Comparison of ENCODE assay signal across 10 mouse cellular contexts in the genomic region with DNA sequence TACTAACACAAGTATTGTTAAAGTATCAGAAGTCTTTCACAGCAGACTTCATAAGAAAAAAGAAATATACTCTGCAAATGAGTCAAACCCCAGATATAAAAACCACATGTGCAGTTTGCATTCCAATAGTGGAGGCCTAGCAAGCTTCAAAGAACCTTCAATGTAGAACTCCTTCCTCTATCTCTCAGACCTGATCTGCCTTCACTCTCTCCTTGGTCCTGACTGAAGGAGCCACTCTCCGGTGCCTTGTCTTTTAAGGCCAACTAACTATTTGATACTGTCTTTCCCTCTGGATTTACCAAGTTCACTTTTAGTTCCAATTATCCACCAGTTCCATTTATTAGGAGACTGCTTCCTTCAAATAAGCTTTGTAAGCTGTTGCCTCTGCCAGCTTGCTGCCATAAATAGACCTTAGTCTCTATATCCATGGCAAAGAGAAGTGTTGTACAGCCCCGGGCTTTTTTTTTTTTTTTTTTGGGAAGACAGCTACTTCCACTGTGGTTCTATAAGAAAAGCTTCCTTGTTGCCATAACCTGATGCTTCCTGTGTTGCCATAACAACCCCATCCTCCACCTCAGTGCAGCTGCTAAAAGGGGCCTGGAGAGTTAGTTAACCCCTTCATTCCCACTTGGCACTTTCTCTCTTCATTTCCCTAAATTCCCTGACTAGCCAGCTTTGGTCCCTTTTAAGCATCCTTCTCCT.
DNase-seq lines count a peak whose midpoint lies in the region; ATAC-seq and TF ChIP-seq lines count a peak whose summit lies in the region.
"Had no signal": no experiment of that assay in that cellular context is flagged by ENCODE, and none has a peak within 500 bp of the region (broad histone marks: within the 10 kb centered on the region; RNA-seq: fewer than 3 reads in every experiment).

No protein-coding gene starts in this region.

- H3K4me3 ChIP-seq in forebrain, postnatal 0 days (ENCODE audit: low read depth, low read length) = no peak overlapping the region
- no peak overlapping the region for H3K4me3 ChIP-seq in liver, embryonic 12.5 days
- H3K4me3 ChIP-seq: megakaryocyte, embryonic 14.5 days had no signal

- no peak overlapping the region; the same call in 1 of the 2 replicates for H3K4me2 ChIP-seq in forebrain, postnatal 0 days (ENCODE audit: low read depth)
- no peak overlapping the region for H3K4me2 ChIP-seq in liver, embryonic 12.5 days

- no peaks in the 10 kb centered on the region for H3K27me3 ChIP-seq in forebrain, postnatal 0 days (ENCODE audit: insufficient read depth, low read length)
- no peaks in the 10 kb centered on the region for H3K27me3 ChIP-seq in liver, embryonic 12.5 days (replicated peaks)
- H3K27me3 ChIP-seq: megakaryocyte, embryonic 14.5 days had no signal

- H3K36me3 ChIP-seq in forebrain, postnatal 0 days (ENCODE audit: insufficient read depth) = no peaks in the 10 kb centered on the region
- H3K36me3 ChIP-seq in liver, embryonic 12.5 days = no peaks in the 10 kb centered on the region

- TF ChIP-seq CTCF in forebrain, postnatal 0 days (IDR thresholded peaks at IDR 0.05; ENCODE audit: low read depth) = no peak

- H3K4me1 ChIP-seq in forebrain, postnatal 0 days (ENCODE audit: insufficient read depth) = 0 out of 2 replicates have a peak, but pooled peaks cover 3% of the 10 kb centered on the region
- H3K4me1 ChIP-seq in liver, embryonic 12.5 days = no peaks in the 10 kb centered on the region

- peak; percentile 92 for ATAC-seq in forebrain, postnatal 0 days
- no peak for ATAC-seq in liver, embryonic 12.5 days

- WGBS in forebrain, postnatal 0 days = 4% methylated on average over 2 of the region's 2 CpGs
- 27% methylated on average over 2 of the region's 2 CpGs for WGBS in liver, embryonic 12.5 days (ENCODE audit: insufficient replicate concordance)

- no peak overlapping the region for H3K9ac ChIP-seq in forebrain, postnatal 0 days
- H3K9ac ChIP-seq in liver, embryonic 12.5 days = no peak overlapping the region

- DNase-seq in thymus, postnatal 0 days (ENCODE audit: low spot score) = peak; percentile 30
- DNase-seq in thymus, postnatal 10 days (ENCODE audit: low spot score in 2 of 2) = no peak
- DNase-seq in forebrain, postnatal 0 days = peak; percentile 57
- DNase-seq in mesoderm, embryonic 11.5 days (ENCODE audit: low read depth, low spot score) = peak; percentile 78
- DNase-seq in thymus, postnatal 25 days = peak; percentile 14
- DNase-seq in lung, postnatal 36 days = no peak
- DNase-seq in spleen, postnatal 14 days (ENCODE audit: low spot score in 2 of 2) = no peak
- DNase-seq: heart, postnatal 14 days had no signal

- peak overlapping the region; percentile 46 for H3K27ac ChIP-seq in forebrain, postnatal 0 days (ENCODE audit: low read depth, low read length)
- H3K27ac ChIP-seq in liver, embryonic 12.5 days = no peak overlapping the region

- H3K9me3 ChIP-seq in forebrain, postnatal 0 days (ENCODE audit: low read length) = no peaks in the 10 kb centered on the region
- no peaks in the 10 kb centered on the region for H3K9me3 ChIP-seq in liver, embryonic 12.5 days (replicated peaks)
- H3K9me3 ChIP-seq: megakaryocyte, embryonic 14.5 days had no signal

Comparison
In these comparisons a context has a peak if more than half of its experiments do, and no peak if none do; other contexts are left out.
1. DNase-seq: peak in thymus, postnatal 0 days (single experiment), forebrain, postnatal 0 days (single experiment), mesoderm, embryonic 11.5 days (single experiment) and thymus, postnatal 25 days (single experiment); none in thymus, postnatal 10 days (0 of 2), lung, postnatal 36 days (single experiment) and spleen, postnatal 14 days (0 of 2).